Mouse (Mus musculus): Measurements from ENCODE around the gene Olfr1392.
"Not testable (repeated sequence)": the region's sequence is repeated elsewhere in the genome, so short reads cannot be mapped to it uniquely, and the experiment has no call there.

The Olfr1392 gene

GRCm38 (mm10) chr11:49252048-49252447 is 33.0 kb upstream of the Olfr1392 start:
- no peak for DNase-seq (ENCODE audit: low spot score)

GRCm38 (mm10) chr11:49253035-49253434 is 32.0 kb upstream of the Olfr1392 start:
- DNase-seq (ENCODE audit: low spot score) = no peak

GRCm38 (mm10) chr11:49259296-49259695 is 25.8 kb upstream of the Olfr1392 start:
- DNase-seq (ENCODE audit: low spot score) = no peak

GRCm38 (mm10) chr11:49259829-49260228 is 25.3 kb upstream of the Olfr1392 start:
- DNase-seq (ENCODE audit: low spot score) = no peak

GRCm38 (mm10) chr11:49260598-49261312 is 24.3 kb upstream of the Olfr1392 start:
- DNase-seq (ENCODE audit: low spot score) = no peak

- DNase-seq (ENCODE audit: low spot score) = no peak
Measured at GRCm38 (mm10) chr11:49261313-49261855, 23.7 kb upstream of the Olfr1392 start.

- DNase-seq (ENCODE audit: low spot score) = no peak
Measured at GRCm38 (mm10) chr11:49262286-49262685, 22.8 kb upstream of the Olfr1392 start.

- DNase-seq (ENCODE audit: low spot score) = no peak
Measured at GRCm38 (mm10) chr11:49263149-49263548, 21.9 kb upstream of the Olfr1392 start.

- no peak for DNase-seq (ENCODE audit: low spot score)
Measured at GRCm38 (mm10) chr11:49264081-49264480, 21.0 kb upstream of the Olfr1392 start.

GRCm38 (mm10) chr11:49264622-49265021 is 20.5 kb upstream of the Olfr1392 start:
- no peak for DNase-seq (ENCODE audit: low spot score)

- DNase-seq (ENCODE audit: low spot score) = no peak
Measured at GRCm38 (mm10) chr11:49265101-49265500, 20.0 kb upstream of the Olfr1392 start.

GRCm38 (mm10) chr11:49266671-49267070 is 18.4 kb upstream of the Olfr1392 start:
- no peak for DNase-seq (ENCODE audit: low spot score)

GRCm38 (mm10) chr11:49267316-49267715 is 17.8 kb upstream of the Olfr1392 start:
- no peak for DNase-seq (ENCODE audit: low spot score)

- DNase-seq (ENCODE audit: low spot score) = no peak
Measured at GRCm38 (mm10) chr11:49267970-49268579, 17.0 kb upstream of the Olfr1392 start.

GRCm38 (mm10) chr11:49269761-49270160 is 15.3 kb upstream of the Olfr1392 start:
- no peak for DNase-seq (ENCODE audit: low spot score)

GRCm38 (mm10) chr11:49270368-49270767 is 14.7 kb upstream of the Olfr1392 start:
- DNase-seq (ENCODE audit: low spot score) = no peak

GRCm38 (mm10) chr11:49271334-49271733 is 13.7 kb upstream of the Olfr1392 start:
- DNase-seq (ENCODE audit: low spot score) = no peak

- no peak for DNase-seq (ENCODE audit: low spot score)
Measured at GRCm38 (mm10) chr11:49273834-49274519, 11.1 kb upstream of the Olfr1392 start.

- DNase-seq (ENCODE audit: low spot score) = no peak
Measured at GRCm38 (mm10) chr11:49278222-49278621, 6.9 kb upstream of the Olfr1392 start, which contains the start of gene Olfr1393. Gene Olfr1393, plus strand, starts transcription at chr11:49278304.

- no peak for DNase-seq (ENCODE audit: low spot score)
Measured at GRCm38 (mm10) chr11:49287251-49287650, 2.2 kb downstream of the Olfr1392 start.

GRCm38 (mm10) chr11:49292777-49293176 is 7.7 kb downstream of the Olfr1392 start:
- no peak for DNase-seq (ENCODE audit: low spot score)

GRCm38 (mm10) chr11:49304441-49304840 is 19.4 kb downstream of the Olfr1392 start, which contains the start of gene Olfr10:
Gene Olfr10, plus strand, starts transcription at chr11:49304741.
- no peak for DNase-seq (ENCODE audit: low spot score)

GRCm38 (mm10) chr11:49308547-49308946 is 23.5 kb downstream of the Olfr1392 start:
- not testable (repeated sequence) for DNase-seq (ENCODE audit: low spot score)

Measured in testis, postnatal 14 days (tissue).